Mouse (Mus musculus) erythroblast, embryonic 14.5 days (primary cell): ENCODE results near the gene Mettl14.

Source experiments
- GATA1 ChIP-seq: IDR thresholded peaks from 2 replicates; pipeline ENCODE4 v1.6.1; 2012; ENCODE audit warnings: low read length, inconsistent platforms, mixed read lengths
- TAL1 ChIP-seq: IDR thresholded peaks from 3 replicates; pipeline ENCODE4 v1.6.1; 2012; ENCODE audit warnings: low read length, inconsistent platforms, mixed read lengths

DNA sequence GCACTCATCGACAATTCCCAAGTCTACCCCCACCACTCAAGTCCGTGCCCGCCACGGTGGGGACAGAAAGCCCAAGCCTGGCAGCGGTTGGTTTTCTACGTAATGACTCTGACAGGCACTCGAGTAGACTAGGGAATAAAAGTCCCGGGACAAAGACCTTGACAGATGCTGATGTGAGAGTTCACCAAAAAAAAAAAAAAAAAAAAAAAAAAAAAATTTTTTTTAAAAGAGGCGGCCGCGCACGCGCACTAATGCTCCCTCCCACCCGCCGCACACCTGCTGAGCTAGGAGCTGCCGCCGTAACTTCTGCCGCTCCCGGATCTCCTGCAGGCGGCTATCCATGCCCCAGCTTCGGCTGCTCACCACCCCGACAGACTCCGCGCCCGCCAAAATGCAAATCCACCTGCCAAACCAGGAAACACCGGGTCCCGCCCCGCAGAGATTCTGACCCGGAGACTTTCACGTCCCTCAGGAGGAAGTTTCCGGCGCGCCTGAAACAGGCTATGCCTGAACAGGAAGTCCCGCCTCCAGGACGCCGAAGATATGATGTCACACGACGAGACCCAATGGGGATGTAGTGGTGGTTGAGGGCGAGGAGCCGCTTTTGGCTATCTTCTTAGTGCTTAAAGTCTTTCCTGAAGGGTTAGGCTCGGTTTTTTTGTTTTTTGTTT, at the start of gene Mettl14:
- no peak for TF ChIP-seq TAL1
- no peak for TF ChIP-seq GATA1
